Mouse (Mus musculus): ENCODE measurements around the gene Prmt7. TPM values are rescaled to one million over a fixed set of nuclear protein-coding genes. Genes with fewer than 3 reads are reported as not detected.

Prmt7 gene
- total and polyA plus RNA-seq, 3 experiments: 63.3 to 74.5 TPM; not detected in 1

DNA sequence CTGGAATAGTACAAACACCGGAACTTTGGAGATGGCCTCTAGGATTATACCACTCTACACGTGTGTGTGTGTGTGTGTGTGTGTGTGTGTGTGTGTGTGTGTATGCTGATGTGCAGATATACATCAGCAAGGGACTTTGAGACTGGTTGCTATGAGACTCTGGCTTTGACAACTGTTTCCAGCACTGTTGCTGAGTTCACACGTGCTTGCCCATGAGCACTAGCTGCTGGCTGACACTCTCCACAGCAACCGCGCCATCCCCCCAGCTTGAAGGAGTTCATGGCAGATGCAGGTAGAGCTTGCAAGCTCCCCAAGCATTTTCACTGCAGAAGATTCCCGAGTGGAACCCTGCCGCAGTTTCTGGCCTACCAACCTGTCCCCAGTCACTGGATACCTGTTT, 78.7 kb downstream of the Prmt7 start:
- DNase-seq (ENCODE audit: low read depth, low spot score): no peak
- Histone ChIP-seq H3K4me1 (ENCODE audit: control insufficient read depth in 1 of 2, insufficient read depth in 2 of 2, low read length in 2 of 2) (no peaks in the 10 kb centered on the region), H3K27ac (ENCODE audit: control insufficient read depth, low read depth, low read length) (no peak overlapping the region), H3K27me3 (ENCODE audit: control insufficient read depth in 1 of 2, insufficient read depth in 2 of 2, low read length in 2 of 2) (peaks cover 0 to 11% of the 10 kb centered on the region in 2 experiments), H3K79me2 (ENCODE audit: control insufficient read depth, insufficient read depth, low read length, poor library complexity) (no peaks in the 10 kb centered on the region), H3K9ac (ENCODE audit: control insufficient read depth, low read depth, low read length, poor library complexity, severe bottlenecking) (no peak overlapping the region), H3K4me3 (ENCODE audit: control insufficient read depth in 1 of 2, insufficient read depth in 1 of 2, low read depth in 2 of 2, low read length in 2 of 2) (no peak overlapping the region), H3K36me3 (ENCODE audit: control insufficient read depth in 1 of 2, insufficient read depth in 2 of 2, low read length in 2 of 2) (no peaks in the 10 kb centered on the region), H3K9me3 (replicated peaks; ENCODE audit: insufficient read depth, low read length) (no peaks in the 10 kb centered on the region)
- TF ChIP-seq MYC (IDR thresholded peaks at IDR 0.05; ENCODE audit: low read depth, low read length) (no peak), CTCF (IDR thresholded peaks at IDR 0.05 in 2 of 3, conservative IDR thresholded peaks at IDR 0.05 in 1 of 3; ENCODE audit: control insufficient read depth in 1 of 3, insufficient read depth in 1 of 3, low read depth in 2 of 3, low read length in 3 of 3, poor library complexity in 1 of 3, severe bottlenecking in 1 of 3) (no peak), JUND (IDR thresholded peaks at IDR 0.05; ENCODE audit: low read depth, low read length) (no peak), TCF12 (IDR thresholded peaks at IDR 0.05; ENCODE audit: low read depth, low read length) (no peak), RCOR1 (IDR thresholded peaks at IDR 0.05; ENCODE audit: low read depth, low read length) (no peak), MAFK (IDR thresholded peaks at IDR 0.05; ENCODE audit: borderline replicate concordance, low read depth, low read length) (no peak), MAZ (IDR thresholded peaks at IDR 0.05; ENCODE audit: low read depth, low read length) (no peak), NRF1 (IDR thresholded peaks at IDR 0.05; ENCODE audit: insufficient read depth, low read depth, low read length, poor library complexity, severe bottlenecking) (no peak), POLR2AphosphoS2 (IDR thresholded peaks at IDR 0.05; ENCODE audit: low read length) (no peak), USF2 (IDR thresholded peaks at IDR 0.05; ENCODE audit: borderline replicate concordance in 1 of 2, insufficient read depth in 1 of 2, low read depth in 1 of 2, low read length in 2 of 2) (no peak), SMC3 (IDR thresholded peaks at IDR 0.05; ENCODE audit: low read depth, low read length) (no peak), EP300 (IDR thresholded peaks at IDR 0.05; ENCODE audit: low read depth in 1 of 2, low read length in 2 of 2) (no peak)

DNA sequence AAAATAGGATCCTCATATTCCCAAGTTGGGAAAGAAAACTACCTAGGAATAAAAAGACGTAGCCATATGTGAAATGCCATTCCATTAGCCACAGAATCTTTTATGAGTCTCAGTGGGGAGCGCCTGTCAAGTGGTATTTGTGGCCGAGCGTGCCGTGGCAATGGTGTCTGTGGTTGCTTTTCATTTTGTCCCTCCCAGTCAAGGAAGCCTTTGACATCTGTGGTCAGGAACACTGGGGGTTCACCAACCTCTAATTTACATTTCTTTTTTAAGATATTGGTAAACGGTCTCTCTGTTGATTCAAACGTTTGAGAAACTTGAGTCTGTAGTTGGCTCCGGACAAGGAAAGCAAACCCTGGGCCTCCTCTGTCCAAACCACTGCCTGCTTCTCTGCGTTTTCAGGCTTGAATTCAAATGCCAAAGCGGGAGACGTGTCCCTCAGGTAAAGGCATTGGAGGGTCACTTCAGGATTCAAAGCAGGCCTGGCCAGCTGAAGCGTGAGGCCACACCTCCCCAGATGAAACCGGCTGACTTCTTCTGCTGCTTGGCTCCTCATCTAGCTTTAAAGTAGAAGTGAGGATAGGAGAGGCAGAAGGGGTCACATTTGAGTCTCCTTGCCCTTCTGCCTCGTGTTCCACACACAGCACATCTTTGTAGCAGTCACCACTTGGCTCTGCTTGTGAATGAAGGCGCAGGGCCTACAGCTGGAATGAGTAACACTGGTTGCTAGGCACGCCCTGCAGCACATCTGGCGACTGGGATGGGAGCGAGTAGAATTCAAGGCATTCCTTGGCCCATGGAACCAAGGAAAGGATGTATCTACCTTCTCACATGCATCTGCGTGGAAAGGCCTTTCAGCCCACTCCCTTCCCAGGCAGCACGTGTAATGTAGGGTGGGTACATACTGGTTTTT, 82.0 kb downstream of the Prmt7 start:
- peaks cover 0 to 7% of the 10 kb centered on the region in 2 experiments for H3K27me3 ChIP-seq (ENCODE audit: control insufficient read depth in 1 of 2, insufficient read depth in 2 of 2, low read length in 2 of 2)
- DNase-seq (ENCODE audit: low read depth, low spot score): no peak

More for the DNA sequence above, 82.0 kb downstream of the Prmt7 start:
- Histone ChIP-seq H3K79me2 (ENCODE audit: control insufficient read depth, insufficient read depth, low read length, poor library complexity) (no peaks in the 10 kb centered on the region), H3K4me1 (ENCODE audit: control insufficient read depth in 1 of 2, insufficient read depth in 2 of 2, low read length in 2 of 2) (no peaks in the 10 kb centered on the region), H3K4me3 (ENCODE audit: control insufficient read depth in 1 of 2, insufficient read depth in 1 of 2, low read depth in 2 of 2, low read length in 2 of 2) (no peak overlapping the region), H3K9me3 (replicated peaks; ENCODE audit: insufficient read depth, low read length) (no peaks in the 10 kb centered on the region), H3K9ac (ENCODE audit: control insufficient read depth, low read depth, low read length, poor library complexity, severe bottlenecking) (no peak overlapping the region), H3K36me3 (ENCODE audit: control insufficient read depth in 1 of 2, insufficient read depth in 2 of 2, low read length in 2 of 2) (no peaks in the 10 kb centered on the region), H3K27ac (ENCODE audit: control insufficient read depth, low read depth, low read length) (no peak overlapping the region)
- TF ChIP-seq CTCF (IDR thresholded peaks at IDR 0.05 in 2 of 3, conservative IDR thresholded peaks at IDR 0.05 in 1 of 3; ENCODE audit: control insufficient read depth in 1 of 3, insufficient read depth in 1 of 3, low read depth in 2 of 3, low read length in 3 of 3, poor library complexity in 1 of 3, severe bottlenecking in 1 of 3) (no peak), E2F4 (IDR thresholded peaks at IDR 0.05; ENCODE audit: borderline replicate concordance, low read depth, low read length) (no peak), NRF1 (IDR thresholded peaks at IDR 0.05; ENCODE audit: insufficient read depth, low read depth, low read length, poor library complexity, severe bottlenecking) (no peak), TBP (IDR thresholded peaks at IDR 0.05; ENCODE audit: low read depth, low read length) (no peak), ZC3H11A (IDR thresholded peaks at IDR 0.05; ENCODE audit: low read depth, low read length) (no peak), POLR2AphosphoS5 (IDR thresholded peaks at IDR 0.05; ENCODE audit: borderline replicate concordance, low read depth, low read length) (no peak), ELF1 (IDR thresholded peaks at IDR 0.05; ENCODE audit: low read depth, low read length) (no peak), ZKSCAN1 (IDR thresholded peaks at IDR 0.05; ENCODE audit: low read depth, low read length) (no peak), MAX (IDR thresholded peaks at IDR 0.05; ENCODE audit: low read length) (no peak), ETS1 (IDR thresholded peaks at IDR 0.05; ENCODE audit: low read depth, low read length) (no peak), CHD1 (IDR thresholded peaks at IDR 0.05; ENCODE audit: low read depth, low read length) (no peak), RCOR1 (IDR thresholded peaks at IDR 0.05; ENCODE audit: low read depth, low read length) (no peak), NELFE (IDR thresholded peaks at IDR 0.05; ENCODE audit: low read depth, low read length) (no peak), GABPA (IDR thresholded peaks at IDR 0.05; ENCODE audit: low read depth, low read length) (no peak), MXI1 (IDR thresholded peaks at IDR 0.05; ENCODE audit: low read depth, low read length) (no peak), MYB (IDR thresholded peaks at IDR 0.05; ENCODE audit: low read depth, low read length) (no peak)
